Mouse (Mus musculus): ENCODE results near the gene Cdcp1.

The Cdcp1 gene

DNA sequence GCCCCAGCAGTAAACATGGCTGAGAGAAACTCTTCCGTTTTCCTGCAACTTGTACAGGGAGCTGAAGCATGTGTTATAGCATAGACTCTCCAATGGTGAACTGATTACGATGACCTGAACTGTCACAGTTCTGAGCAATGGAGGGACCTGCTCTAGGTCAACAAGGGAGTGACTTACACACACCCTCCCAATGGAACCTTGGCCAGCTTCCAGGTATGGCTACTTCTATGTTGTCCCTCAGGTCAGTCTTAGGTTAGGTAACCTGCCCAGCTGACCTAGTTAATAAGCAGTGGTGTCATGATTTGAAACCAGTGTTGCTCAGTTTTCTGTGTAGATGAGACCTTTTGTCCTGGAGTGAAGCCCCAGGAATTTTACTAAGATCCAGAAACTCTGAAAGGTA lies 8.9 kb downstream of the Cdcp1 start:
- no peak for DNase-seq

- DNase-seq = no peak
These were observed 9.3 kb downstream of the Cdcp1 start for GRCm38 (mm10) chr9:123206526-123206925.

- DNase-seq = no peak
These were observed 15.7 kb downstream of the Cdcp1 start for GRCm38 (mm10) chr9:123200116-123200515.

DNA sequence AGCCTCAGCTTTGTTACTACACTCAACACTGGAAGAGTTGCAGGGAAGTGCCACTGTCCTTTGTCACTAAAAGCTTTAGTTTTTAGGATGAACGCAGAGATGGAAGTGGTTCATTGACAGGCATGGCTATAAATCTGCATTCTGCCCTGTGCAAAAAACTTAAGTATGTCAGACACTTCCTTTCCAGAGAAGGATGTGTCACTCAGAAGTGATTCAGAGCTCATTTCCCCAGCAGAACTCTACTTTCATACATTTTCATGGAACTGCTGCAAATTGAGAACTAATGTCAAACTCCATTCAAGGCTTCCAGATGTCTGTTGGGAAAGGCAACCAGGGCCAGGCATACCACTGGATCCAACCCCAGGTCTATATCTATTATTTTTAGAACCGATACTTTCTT lies 27.6 kb downstream of the Cdcp1 start:
- no peak for DNase-seq

DNA sequence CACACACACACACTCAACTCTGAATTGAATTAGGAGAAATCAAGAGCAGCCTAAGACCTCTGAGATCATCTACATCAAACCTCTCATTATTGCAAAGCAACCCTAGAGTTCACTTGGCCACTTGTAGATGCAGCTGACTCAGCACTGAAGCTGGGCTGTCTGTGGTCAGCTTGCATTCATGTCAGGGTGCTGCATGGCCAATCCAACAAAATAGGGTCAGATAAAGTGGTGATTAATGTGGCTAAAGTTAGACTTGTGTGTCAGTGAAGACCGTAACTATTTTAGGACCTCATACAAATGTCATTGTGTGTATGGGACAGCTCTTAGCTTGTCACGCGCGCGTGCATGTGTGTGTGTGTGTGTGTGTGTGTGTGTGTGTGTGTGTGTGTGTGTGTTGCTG lies 28.2 kb downstream of the Cdcp1 start:
- DNase-seq = no peak

DNA sequence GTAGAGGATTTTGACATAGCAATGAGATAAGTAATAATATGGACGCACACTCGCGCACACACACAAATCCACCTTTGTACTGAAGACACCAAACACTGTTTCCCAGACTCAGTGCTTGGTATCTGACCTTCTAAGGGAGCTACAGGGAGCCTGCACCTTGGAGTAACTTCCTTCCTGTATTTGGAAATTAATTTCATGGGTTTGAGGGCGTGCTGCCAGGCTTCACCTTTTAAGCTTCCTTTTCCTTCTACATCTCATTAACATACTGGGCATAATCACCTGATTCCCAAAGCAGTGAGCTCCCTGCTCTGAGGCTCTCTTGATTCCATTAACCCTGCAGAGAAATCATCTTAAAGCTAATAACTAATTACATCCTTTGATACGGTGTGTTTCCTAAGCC lies 29.7 kb downstream of the Cdcp1 start:
- no peak for DNase-seq

DNA sequence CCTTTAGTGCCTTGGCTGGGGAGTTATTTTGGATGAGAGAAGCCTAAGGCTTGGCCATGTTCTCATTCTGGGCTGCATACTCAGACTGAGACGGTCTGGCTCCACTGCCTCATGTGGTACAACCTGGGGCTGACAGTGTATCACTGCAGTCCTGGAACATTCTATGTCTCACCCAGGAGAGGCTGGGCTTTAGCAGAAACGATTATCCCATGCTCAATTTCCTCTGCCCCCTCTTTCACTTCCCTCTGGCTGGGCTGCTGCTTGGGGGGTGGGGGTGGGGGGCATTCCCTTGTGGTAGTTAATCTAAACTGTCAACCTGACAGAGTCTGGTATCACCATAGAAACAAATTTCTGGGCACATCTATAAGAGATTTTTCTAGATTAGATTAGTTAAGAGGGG lies 30.3 kb downstream of the Cdcp1 start:
- DNase-seq = no peak

- DNase-seq = no peak
These were observed 32.6 kb downstream of the Cdcp1 start for GRCm38 (mm10) chr9:123183226-123183625.

GRCm38 (mm10) chr9:123180003-123180402 lies 35.8 kb downstream of the Cdcp1 start:
- DNase-seq = no peak

DNA sequence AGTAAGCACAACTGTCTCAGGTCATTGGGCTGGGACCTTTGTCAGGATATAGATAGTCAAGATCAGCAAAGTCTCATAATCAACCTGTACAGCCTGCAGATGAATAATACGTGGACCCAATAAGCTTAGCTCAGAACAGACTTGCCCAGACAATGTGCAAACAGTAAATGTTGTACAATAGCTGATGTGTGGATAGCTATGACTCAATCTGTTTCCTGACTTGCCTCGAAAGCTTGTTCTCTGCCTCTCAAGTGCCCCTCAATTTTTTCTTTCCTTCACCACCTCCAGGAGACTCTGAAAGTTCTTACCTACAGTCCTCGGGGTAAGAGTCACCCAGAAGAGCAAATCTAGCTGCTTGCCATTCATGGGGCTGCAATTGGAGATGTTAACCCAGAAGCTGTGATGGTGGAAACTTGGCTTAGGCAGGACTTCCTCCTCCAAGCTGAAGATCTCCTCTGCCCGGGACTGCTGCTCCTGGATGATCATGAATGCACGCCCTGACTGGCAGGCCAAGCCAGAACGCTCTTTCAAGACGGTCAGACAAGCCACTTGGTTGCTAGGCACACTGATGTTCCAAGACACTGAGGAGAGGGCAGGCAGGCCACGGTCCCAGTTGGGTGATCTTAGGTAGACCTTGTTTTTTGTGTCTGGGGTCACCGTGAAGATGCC lies 38.3 kb downstream of the Cdcp1 start:
- DNase-seq = no peak

DNA sequence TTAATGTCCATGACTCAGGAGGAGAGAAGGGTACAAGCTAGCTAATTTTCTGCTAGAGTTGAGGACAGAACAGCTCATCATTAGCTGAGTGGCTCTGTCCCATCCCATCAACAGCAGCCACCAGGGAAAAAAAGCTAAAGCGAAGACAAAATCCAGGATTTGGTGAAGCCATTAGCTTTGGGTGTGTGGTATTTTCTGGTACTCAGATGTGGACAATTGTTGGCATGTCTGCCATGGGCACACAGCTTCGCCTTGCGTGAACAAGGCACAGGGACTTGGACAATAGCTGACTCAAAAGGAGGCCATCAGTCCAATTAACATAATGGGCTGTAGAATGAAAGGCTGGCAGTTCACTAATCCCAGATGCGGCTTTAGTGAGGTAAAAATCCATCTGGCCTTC lies 41.5 kb downstream of the Cdcp1 start:
- no peak for DNase-seq

DNA sequence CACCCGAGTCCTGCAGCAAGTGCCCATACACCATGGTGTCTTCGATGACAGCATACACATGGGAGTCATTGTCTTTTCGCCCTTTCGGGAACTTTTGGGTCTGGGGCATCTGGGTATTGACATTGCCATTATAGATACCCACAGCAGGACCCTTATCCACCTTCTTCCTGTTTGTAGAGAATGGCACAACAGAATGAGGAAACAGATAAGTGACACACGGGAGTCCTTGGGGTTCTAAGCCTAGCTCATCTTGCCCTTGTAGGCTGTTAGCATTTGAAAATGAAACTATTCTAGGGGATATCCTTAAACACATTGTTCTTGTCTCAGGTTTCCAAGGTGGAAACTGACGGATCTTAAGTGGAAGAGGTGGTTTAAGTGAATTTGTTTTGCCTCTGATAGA lies 42.1 kb downstream of the Cdcp1 start:
- DNase-seq = no peak

GRCm38 (mm10) chr9:123165781-123166443 lies 49.9 kb downstream of the Cdcp1 start:
- no peak for DNase-seq

DNA sequence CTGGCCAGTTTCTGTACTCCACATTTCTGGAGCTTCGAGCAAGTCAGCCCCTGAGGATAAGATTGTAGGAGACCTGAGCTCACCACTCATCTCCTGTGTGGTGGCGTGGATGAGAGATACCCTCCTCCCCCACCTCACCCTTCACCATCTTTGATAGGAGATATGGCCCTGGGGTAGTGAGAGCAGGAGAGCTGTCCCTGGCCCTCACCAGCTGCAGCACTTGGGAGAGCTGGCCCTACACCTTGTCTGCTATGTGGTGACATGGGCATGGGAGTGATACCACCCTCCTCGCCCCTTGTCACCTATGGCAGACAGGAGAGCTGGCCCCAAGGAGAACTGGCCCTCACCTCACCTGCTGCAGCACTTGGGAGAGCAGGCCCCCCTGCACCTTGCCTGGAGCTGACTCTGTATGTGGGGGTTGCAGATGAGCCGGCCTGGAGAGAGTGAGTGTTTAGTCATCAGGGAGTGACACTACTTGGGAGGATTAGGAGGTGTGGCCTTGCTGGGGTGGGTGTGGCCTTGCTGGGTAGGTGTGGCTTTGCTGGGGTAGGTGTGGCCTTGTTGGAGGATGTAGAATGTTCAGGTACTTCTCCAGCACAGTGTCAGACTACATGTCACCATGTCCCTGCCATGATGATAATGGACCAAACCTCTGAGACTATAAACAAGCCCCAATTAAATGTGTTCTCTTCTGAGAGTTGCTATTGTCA lies 52.7 kb downstream of the Cdcp1 start:
- DNase-seq = peak in 1 of 2 experiments; percentile 8

DNA sequence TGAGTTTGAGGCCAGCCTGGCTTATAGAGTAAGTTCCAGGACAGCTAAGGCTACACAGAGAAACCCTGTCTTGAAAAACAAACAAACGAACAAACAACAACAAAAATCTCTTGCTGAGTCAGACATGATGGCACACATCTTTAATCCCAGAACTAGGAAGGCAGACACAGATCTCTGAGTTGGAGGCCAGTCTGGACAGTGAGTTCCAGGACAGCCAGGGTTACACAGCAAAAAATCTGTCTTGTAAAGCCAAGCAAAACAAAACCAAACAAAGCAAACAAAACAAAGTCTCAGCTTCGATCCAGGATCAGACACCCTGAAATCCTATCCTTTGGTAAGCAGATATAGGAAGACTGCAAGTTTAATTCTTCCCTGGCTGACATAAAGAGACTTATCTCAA lies 54.0 kb downstream of the Cdcp1 start:
- DNase-seq = no peak

DNA sequence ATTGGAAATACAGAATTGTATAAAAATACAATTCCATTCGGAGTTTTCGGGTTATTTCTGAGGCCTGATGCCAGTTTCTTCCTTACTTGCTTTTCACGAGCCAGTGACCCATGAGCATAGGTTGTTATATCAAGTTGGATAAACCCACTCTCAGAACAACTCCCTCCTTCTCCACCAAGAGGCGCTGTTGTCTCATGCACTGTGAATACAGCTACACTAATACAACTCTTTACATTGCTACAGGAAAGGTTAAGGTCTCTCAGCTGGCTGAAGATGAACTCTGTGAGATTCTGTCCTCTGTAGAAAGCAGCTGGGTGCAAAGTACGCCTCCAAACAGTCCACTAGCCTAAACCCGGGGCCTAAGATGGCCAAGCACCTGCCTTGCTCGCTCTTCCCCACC lies 56.5 kb downstream of the Cdcp1 start:
- peak; percentile 32 to 45 for DNase-seq

DNA sequence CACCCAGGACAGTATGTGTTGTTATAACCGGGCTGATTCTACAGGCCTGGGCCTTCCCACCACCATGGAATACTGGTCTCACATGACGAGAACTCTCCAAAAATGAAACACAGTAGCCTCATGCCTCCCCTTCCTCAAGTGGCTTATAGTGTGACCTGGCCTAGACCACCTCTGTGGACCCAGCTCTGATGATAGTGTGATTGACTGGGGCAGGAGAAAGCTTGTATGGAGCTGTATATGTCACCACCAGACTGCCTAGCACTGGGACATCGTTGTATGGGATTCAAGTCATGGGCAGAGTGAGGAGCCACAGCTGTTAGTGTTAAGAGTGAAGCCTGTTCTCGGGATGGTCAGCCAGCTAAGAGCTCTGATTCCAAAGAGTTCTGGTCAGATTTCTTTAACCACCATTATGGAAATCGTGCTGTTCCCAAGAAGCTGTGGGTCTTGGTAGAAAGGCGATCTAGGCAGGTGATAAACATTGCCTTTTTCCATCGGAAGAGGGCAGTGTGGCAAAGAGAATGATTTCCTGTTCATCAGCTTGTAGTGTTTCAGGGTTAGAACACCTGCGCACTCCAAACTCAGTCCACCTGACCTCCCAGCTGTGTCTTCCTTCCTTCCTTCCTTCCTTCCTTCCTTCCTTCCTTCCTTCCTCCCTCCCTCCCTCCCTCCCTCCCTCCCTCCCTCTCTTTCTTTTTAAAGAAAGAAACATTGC lies 57.6 kb downstream of the Cdcp1 start:
- peak; percentile 19 to 21 for DNase-seq

GRCm38 (mm10) chr9:123157699-123158098 lies 58.1 kb downstream of the Cdcp1 start:
- DNase-seq = no peak

- peak; percentile 21 to 25 for DNase-seq
These were observed 58.9 kb downstream of the Cdcp1 start for GRCm38 (mm10) chr9:123156910-123157361.

DNA sequence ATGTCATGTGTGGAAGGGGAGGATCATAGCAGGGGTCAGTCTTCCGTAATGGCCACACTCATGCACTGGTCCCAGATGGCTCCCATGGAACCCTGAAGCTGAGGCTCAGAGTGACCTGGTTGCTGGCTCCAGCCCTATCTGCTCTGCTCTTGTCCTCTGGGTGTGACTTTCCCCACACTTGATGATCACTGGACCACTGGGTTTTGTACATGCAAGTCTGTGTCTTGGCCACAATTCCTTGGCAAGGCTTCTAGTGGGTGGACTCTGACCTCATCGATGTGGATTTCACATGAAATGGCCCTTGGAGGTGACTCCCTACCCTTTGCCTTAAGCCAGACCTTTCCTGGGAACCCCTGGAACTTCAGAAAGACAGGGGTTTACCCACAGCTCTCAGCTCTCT lies 62.7 kb downstream of the Cdcp1 start:
- no peak for DNase-seq

DNA sequence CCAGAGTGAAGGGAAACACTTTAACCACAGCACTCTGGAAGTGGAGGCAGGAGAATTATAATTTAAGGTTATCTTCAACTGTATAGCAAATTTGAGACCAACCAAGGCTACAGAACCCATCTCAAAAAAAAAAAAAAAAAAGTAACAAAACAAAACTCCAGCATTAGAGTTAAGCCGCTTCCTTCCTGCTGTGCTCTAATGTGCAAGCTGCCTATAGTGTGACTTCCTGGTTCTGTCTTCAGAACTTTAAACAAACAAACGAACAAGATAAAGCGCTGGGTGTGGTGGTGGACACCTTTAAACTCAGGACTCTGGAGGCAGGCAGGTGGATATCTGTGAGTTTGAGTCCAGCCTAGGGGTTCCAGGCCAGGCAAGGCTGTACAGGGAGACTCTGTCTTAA lies 63.8 kb downstream of the Cdcp1 start:
- DNase-seq = no peak

GRCm38 (mm10) chr9:123151561-123151960 lies 64.3 kb downstream of the Cdcp1 start:
- DNase-seq = no peak

GRCm38 (mm10) chr9:123150241-123151020 lies 65.4 kb downstream of the Cdcp1 start, which contains the start of gene Clec3b:
Clec3b (plus strand) TSS chr9:123150946.
- no peak for DNase-seq

All from B cell, adult 2 months (primary cell).